Mouse (Mus musculus): ENCODE results near the gene Hdgfl3. TPM values are rescaled to one million over a fixed set of nuclear protein-coding genes. Genes with fewer than 3 reads are reported as not detected.

Hdgfl3 gene
- polyA plus RNA-seq, 1 experiment from 2014 or later: 54.4 TPM

- WGBS: 92% methylated on average over 6 of the region's 6 CpGs
- no peak overlapping the region for H3K4me3 ChIP-seq (replicated peaks; ENCODE audit: low read length)
- H3K27ac ChIP-seq (ENCODE audit: low read length): no peak overlapping the region
- no peak overlapping the region for H3K9ac ChIP-seq (replicated peaks; ENCODE audit: low read depth, low read length)
- no peak overlapping the region for H3K4me2 ChIP-seq (ENCODE audit: low read length)
- H3K4me1 ChIP-seq (replicated peaks; ENCODE audit: control insufficient read depth, insufficient read depth, low read length): peaks cover 8% of the 10 kb centered on the region; the same call in 1 of the 2 replicates
- no peaks in the 10 kb centered on the region for H3K27me3 ChIP-seq (replicated peaks; ENCODE audit: control insufficient read depth, insufficient read depth, low read length)
- no peaks in the 10 kb centered on the region for H3K9me3 ChIP-seq (ENCODE audit: control insufficient read depth, low read length)
- H3K36me3 ChIP-seq (ENCODE audit: control insufficient read depth, insufficient read depth): no peaks in the 10 kb centered on the region
- ATAC-seq: no peak
Observed at GRCm38 (mm10) chr7:81850171-81850570, 84.1 kb downstream of the Hdgfl3 start.

DNA sequence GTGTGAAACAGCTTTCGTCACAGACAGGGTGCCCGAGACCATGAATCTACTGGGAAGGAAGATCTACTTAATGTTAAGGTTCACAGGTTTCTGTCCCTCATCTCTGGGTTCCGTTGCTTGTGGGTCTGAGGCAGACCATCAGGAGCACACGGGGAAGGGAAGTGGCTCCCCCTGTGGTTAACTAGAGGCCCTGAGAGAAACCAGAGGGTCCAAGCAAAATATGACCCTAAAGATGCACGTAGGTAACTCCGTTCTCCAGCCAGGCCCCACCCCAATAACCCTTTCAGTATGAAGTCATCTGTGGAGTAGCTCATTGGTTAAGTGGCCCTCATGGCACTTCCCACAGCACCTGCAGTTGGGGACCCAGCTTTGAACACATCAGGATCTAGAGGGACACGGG lies 84.6 kb downstream of the Hdgfl3 start:
- Histone ChIP-seq H3K4me1 (replicated peaks; ENCODE audit: control insufficient read depth, insufficient read depth, low read length) (peaks cover 5% of the 10 kb centered on the region; the same call in 1 of the 2 replicates), H3K36me3 (ENCODE audit: control insufficient read depth, insufficient read depth) (no peaks in the 10 kb centered on the region), H3K4me3 (replicated peaks; ENCODE audit: low read length) (no peak overlapping the region), H3K27ac (ENCODE audit: low read length) (no peak overlapping the region), H3K4me2 (ENCODE audit: low read length) (no peak overlapping the region), H3K27me3 (replicated peaks; ENCODE audit: control insufficient read depth, insufficient read depth, low read length) (no peaks in the 10 kb centered on the region), H3K9me3 (ENCODE audit: control insufficient read depth, low read length) (no peaks in the 10 kb centered on the region), H3K9ac (replicated peaks; ENCODE audit: low read depth, low read length) (no peak overlapping the region)
- no peak for ATAC-seq
- 98% methylated on average over 7 of the region's 7 CpGs for WGBS

DNA sequence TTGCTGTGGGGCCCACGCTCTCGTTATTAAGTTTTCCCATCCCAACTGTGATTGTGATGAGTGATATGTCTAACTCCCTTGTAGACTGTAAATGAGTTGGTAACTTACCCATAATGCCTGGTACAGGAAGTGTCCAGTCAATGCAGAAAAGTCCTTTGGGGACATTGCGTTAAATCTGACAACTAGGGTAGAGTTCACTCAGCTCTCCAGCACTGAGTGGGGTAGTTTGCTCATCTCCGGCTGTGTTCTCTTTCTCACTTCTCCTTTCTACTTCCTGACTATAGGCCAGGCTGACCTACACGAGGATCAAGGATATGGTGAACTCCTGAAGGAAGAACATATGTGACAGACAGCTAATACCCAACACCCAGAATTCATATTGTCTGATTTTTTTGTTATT lies 85.1 kb downstream of the Hdgfl3 start:
- WGBS: 92% methylated on average over 5 of the region's 5 CpGs

DNA sequence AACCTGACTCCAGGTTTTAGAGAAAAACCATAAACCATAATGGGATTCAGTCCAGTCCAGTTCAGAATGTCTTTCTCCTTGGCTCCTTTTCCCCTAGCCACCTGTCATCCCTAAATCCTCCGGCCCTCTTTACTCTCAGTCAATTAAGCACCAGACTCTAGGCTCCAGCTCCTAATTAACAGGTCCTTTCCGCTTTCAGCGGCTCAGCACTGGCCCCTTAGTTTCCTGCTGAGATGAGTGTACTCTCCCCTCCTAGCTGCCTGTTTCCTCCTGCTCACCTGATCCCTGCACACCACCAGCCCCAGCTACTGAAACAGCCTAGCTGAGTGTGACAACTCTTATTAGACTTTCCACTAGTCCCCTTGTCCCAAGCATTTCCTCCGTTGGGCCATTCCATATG lies 86.5 kb downstream of the Hdgfl3 start:
- 7% methylated on average over 4 of the region's 4 CpGs for WGBS
- ATAC-seq: peak; percentile 28; the same call in 1 of the 2 replicates
- Histone ChIP-seq H3K4me1 (replicated peaks; ENCODE audit: control insufficient read depth, insufficient read depth, low read length) (peaks cover 4% of the 10 kb centered on the region; the same call in 1 of the 2 replicates), H3K9ac (replicated peaks; ENCODE audit: low read depth, low read length) (no peak overlapping the region), H3K27me3 (replicated peaks; ENCODE audit: control insufficient read depth, insufficient read depth, low read length) (no peaks in the 10 kb centered on the region), H3K4me3 (replicated peaks; ENCODE audit: low read length) (no peak overlapping the region), H3K4me2 (ENCODE audit: low read length) (no peak overlapping the region), H3K27ac (ENCODE audit: low read length) (no peak overlapping the region), H3K9me3 (ENCODE audit: control insufficient read depth, low read length) (no peaks in the 10 kb centered on the region), H3K36me3 (ENCODE audit: control insufficient read depth, insufficient read depth) (no peaks in the 10 kb centered on the region)

More for the DNA sequence above, 85.1 kb downstream of the Hdgfl3 start:
- no peak overlapping the region for H3K27ac ChIP-seq (ENCODE audit: low read length)
- H3K9ac ChIP-seq (replicated peaks; ENCODE audit: low read depth, low read length): no peak overlapping the region
- no peaks in the 10 kb centered on the region for H3K27me3 ChIP-seq (replicated peaks; ENCODE audit: control insufficient read depth, insufficient read depth, low read length)
- no peak overlapping the region for H3K4me3 ChIP-seq (replicated peaks; ENCODE audit: low read length)
- no peaks in the 10 kb centered on the region for H3K9me3 ChIP-seq (ENCODE audit: control insufficient read depth, low read length)
- ATAC-seq: no peak
- H3K4me1 ChIP-seq (replicated peaks; ENCODE audit: control insufficient read depth, insufficient read depth, low read length): peaks cover 4% of the 10 kb centered on the region; the same call in 1 of the 2 replicates
- no peak overlapping the region for H3K4me2 ChIP-seq (ENCODE audit: low read length)
- no peaks in the 10 kb centered on the region for H3K36me3 ChIP-seq (ENCODE audit: control insufficient read depth, insufficient read depth)

DNA sequence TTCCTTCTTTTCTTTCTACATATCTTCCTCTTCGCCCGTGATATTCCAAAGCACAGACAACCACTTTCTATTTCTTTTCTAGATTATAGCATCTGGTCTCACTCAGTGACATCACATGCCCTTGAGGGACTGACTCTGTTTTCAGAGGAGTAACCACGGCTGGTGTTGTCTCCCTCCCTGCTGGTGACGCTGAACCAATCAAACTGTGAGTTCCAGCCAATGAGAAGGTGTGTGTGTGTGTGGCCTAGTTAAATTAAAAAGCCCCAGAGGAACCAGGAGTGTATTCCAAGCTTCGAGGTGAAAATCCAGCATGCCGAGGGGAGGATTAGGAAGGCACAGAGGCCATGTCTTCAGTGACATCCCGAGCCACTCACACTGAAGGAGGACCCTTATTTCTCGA lies 87.3 kb downstream of the Hdgfl3 start:
- no peaks in the 10 kb centered on the region for H3K36me3 ChIP-seq (ENCODE audit: control insufficient read depth, insufficient read depth)
- no peak overlapping the region for H3K4me3 ChIP-seq (replicated peaks; ENCODE audit: low read length)
- H3K27ac ChIP-seq (ENCODE audit: low read length): no peak overlapping the region
- no peaks in the 10 kb centered on the region for H3K27me3 ChIP-seq (replicated peaks; ENCODE audit: control insufficient read depth, insufficient read depth, low read length)
- no peak for ATAC-seq
- peaks cover 4% of the 10 kb centered on the region; the same call in 1 of the 2 replicates for H3K4me1 ChIP-seq (replicated peaks; ENCODE audit: control insufficient read depth, insufficient read depth, low read length)
- H3K4me2 ChIP-seq (ENCODE audit: low read length): no peak overlapping the region
- 36% methylated on average over 8 of the region's 8 CpGs for WGBS
- H3K9ac ChIP-seq (replicated peaks; ENCODE audit: low read depth, low read length): no peak overlapping the region
- H3K9me3 ChIP-seq (ENCODE audit: control insufficient read depth, low read length): no peaks in the 10 kb centered on the region

- H3K9ac ChIP-seq (replicated peaks; ENCODE audit: low read depth, low read length): no peak overlapping the region
- H3K9me3 ChIP-seq (ENCODE audit: control insufficient read depth, low read length): no peaks in the 10 kb centered on the region
- ATAC-seq: no peak
- H3K27me3 ChIP-seq (replicated peaks; ENCODE audit: control insufficient read depth, insufficient read depth, low read length): no peaks in the 10 kb centered on the region
- H3K4me2 ChIP-seq (ENCODE audit: low read length): no peak overlapping the region
- H3K36me3 ChIP-seq (ENCODE audit: control insufficient read depth, insufficient read depth): no peaks in the 10 kb centered on the region
- WGBS: 93% methylated on average over 8 of the region's 8 CpGs
- peaks cover 7% of the 10 kb centered on the region for H3K4me1 ChIP-seq (replicated peaks; ENCODE audit: control insufficient read depth, insufficient read depth, low read length)
- H3K4me3 ChIP-seq (replicated peaks; ENCODE audit: low read length): no peak overlapping the region
- no peak overlapping the region for H3K27ac ChIP-seq (ENCODE audit: low read length)
Observed at GRCm38 (mm10) chr7:81846008-81846407, 88.3 kb downstream of the Hdgfl3 start.

DNA sequence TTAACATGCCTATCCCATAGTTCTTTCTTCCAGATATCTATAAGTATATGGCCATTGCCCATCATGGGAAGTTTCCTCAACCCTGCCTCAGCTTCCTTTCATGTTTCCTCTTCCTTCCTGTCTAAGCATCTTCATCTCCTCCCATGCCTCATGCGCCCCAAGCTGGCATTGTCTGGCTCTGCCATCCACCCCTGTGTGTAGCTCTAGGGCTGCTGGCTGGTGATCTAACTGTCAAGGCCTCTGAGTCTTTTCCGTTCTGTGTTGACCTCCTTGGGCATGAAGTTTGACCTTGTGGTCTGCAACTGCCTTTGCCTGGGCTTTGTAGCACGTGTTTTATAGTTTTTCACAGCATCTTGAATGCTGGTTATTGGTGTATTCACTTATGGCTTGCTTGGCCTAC lies 89.0 kb downstream of the Hdgfl3 start:
- Histone ChIP-seq H3K27ac (ENCODE audit: low read length) (no peak overlapping the region), H3K36me3 (ENCODE audit: control insufficient read depth, insufficient read depth) (no peaks in the 10 kb centered on the region), H3K9ac (replicated peaks; ENCODE audit: low read depth, low read length) (no peak overlapping the region), H3K4me2 (ENCODE audit: low read length) (no peak overlapping the region), H3K27me3 (replicated peaks; ENCODE audit: control insufficient read depth, insufficient read depth, low read length) (no peaks in the 10 kb centered on the region), H3K4me1 (replicated peaks; ENCODE audit: control insufficient read depth, insufficient read depth, low read length) (peaks cover 13% of the 10 kb centered on the region), H3K4me3 (replicated peaks; ENCODE audit: low read length) (no peak overlapping the region), H3K9me3 (ENCODE audit: control insufficient read depth, low read length) (no peaks in the 10 kb centered on the region)
- 82% methylated on average over 3 of the region's 3 CpGs for WGBS
- no peak for ATAC-seq

- no peak overlapping the region for H3K4me2 ChIP-seq (ENCODE audit: low read length)
- H3K27me3 ChIP-seq (replicated peaks; ENCODE audit: control insufficient read depth, insufficient read depth, low read length): no peaks in the 10 kb centered on the region
- 88% methylated on average over 11 of the region's 11 CpGs for WGBS
- no peak for ATAC-seq
- H3K27ac ChIP-seq (ENCODE audit: low read length): no peak overlapping the region
- no peaks in the 10 kb centered on the region for H3K36me3 ChIP-seq (ENCODE audit: control insufficient read depth, insufficient read depth)
- H3K9me3 ChIP-seq (ENCODE audit: control insufficient read depth, low read length): no peaks in the 10 kb centered on the region
- H3K4me1 ChIP-seq (replicated peaks; ENCODE audit: control insufficient read depth, insufficient read depth, low read length): peaks cover 13% of the 10 kb centered on the region
- no peak overlapping the region for H3K4me3 ChIP-seq (replicated peaks; ENCODE audit: low read length)
- no peak overlapping the region for H3K9ac ChIP-seq (replicated peaks; ENCODE audit: low read depth, low read length)
Observed at GRCm38 (mm10) chr7:81844801-81845200, 89.5 kb downstream of the Hdgfl3 start.

DNA sequence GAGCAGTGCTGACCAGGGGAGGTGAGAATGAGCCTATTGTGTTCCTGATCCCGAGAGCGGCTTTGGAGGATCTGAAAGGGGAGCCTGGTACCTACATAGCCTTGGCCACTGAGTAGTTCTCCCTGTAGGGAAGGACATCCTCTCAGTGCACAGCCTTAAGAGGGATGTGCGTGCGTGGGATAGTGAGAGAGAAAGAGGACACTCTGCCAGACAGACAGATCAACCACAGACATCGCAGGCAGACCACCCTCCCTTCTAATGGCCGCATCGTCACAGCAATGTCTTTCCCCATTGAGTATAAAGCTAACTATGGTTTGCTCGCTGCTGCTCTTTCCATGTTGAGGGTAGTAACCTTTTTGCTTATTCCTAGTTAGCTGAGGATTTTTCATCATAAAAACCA lies 90.4 kb downstream of the Hdgfl3 start:
- H3K36me3 ChIP-seq (ENCODE audit: control insufficient read depth, insufficient read depth): no peaks in the 10 kb centered on the region
- no peak for ATAC-seq
- no peak overlapping the region for H3K9ac ChIP-seq (replicated peaks; ENCODE audit: low read depth, low read length)
- H3K4me3 ChIP-seq (replicated peaks; ENCODE audit: low read length): no peak overlapping the region
- no peaks in the 10 kb centered on the region for H3K9me3 ChIP-seq (ENCODE audit: control insufficient read depth, low read length)
- H3K4me2 ChIP-seq (ENCODE audit: low read length): no peak overlapping the region
- peaks cover 13% of the 10 kb centered on the region for H3K4me1 ChIP-seq (replicated peaks; ENCODE audit: control insufficient read depth, insufficient read depth, low read length)
- H3K27ac ChIP-seq (ENCODE audit: low read length): no peak overlapping the region
- WGBS: 58% methylated on average over 8 of the region's 8 CpGs
- no peaks in the 10 kb centered on the region for H3K27me3 ChIP-seq (replicated peaks; ENCODE audit: control insufficient read depth, insufficient read depth, low read length)

- H3K27ac ChIP-seq (ENCODE audit: low read length): no peak overlapping the region
- peaks cover 13% of the 10 kb centered on the region for H3K4me1 ChIP-seq (replicated peaks; ENCODE audit: control insufficient read depth, insufficient read depth, low read length)
- no peaks in the 10 kb centered on the region for H3K36me3 ChIP-seq (ENCODE audit: control insufficient read depth, insufficient read depth)
- WGBS: 83% methylated on average over 1 of the region's 1 CpGs
- no peak overlapping the region for H3K4me3 ChIP-seq (replicated peaks; ENCODE audit: low read length)
- H3K4me2 ChIP-seq (ENCODE audit: low read length): no peak overlapping the region
- no peak for ATAC-seq
- no peaks in the 10 kb centered on the region for H3K9me3 ChIP-seq (ENCODE audit: control insufficient read depth, low read length)
- H3K9ac ChIP-seq (replicated peaks; ENCODE audit: low read depth, low read length): no peak overlapping the region
- H3K27me3 ChIP-seq (replicated peaks; ENCODE audit: control insufficient read depth, insufficient read depth, low read length): no peaks in the 10 kb centered on the region
Observed at GRCm38 (mm10) chr7:81842998-81843397, 91.3 kb downstream of the Hdgfl3 start.

Data from forebrain, embryonic 16.5 days (tissue).